Mouse (Mus musculus): ENCODE results near the gene Srgap1. TPM values are rescaled to one million over a fixed set of nuclear protein-coding genes. Genes with fewer than 3 reads are reported as not detected.

Srgap1 gene
- polyA plus RNA-seq (2014; fragmentation: Illumina TruSeq; extraction: RNeasy Lipid Tissue Mini Kit (QIAGEN cat#74804)): 3.5 TPM

DNA sequence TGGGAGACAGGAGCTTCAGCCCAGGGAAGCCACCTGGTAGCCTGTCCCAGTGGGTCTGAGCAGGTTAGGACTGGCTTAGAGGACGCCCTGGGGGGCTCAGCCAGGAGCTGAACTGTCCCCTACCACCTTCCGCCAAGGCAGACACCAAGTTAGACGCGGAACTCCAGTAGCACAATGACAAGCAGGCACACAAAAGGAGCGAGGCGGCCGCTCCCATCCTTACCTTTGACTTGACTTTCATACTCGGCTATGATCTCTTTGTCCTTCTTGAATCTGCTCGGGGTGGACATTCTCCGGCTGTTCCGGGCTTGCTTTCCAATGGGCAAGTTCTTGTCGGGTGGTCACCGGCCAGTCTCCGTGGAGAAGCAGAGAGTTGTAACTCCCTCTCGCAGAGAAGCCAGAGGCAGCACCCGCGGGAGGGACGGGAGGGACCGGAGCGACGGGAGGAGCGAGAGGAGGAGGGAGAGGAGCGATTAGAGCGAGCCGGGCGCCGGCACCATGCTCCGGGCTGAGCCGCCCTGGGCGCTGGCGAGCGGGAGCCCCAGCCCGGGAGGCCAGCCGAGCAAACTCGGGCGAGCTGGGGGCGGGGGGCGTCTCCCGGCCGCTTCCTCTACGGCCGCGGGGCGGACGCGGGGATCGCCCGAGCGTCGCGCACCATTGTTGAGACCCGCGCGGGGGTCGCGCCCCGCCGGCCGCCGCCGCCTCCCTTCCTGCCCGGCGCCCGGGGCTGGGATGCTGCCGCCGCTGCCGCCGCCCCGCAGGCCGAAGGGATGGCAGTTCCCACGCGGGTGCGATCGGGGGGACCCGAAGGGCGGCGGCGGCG lies at the start of gene Srgap1:
TSS of gene Srgap1 (minus strand) at position 412 of the 823 bp plus-strand sequence.

DNA sequence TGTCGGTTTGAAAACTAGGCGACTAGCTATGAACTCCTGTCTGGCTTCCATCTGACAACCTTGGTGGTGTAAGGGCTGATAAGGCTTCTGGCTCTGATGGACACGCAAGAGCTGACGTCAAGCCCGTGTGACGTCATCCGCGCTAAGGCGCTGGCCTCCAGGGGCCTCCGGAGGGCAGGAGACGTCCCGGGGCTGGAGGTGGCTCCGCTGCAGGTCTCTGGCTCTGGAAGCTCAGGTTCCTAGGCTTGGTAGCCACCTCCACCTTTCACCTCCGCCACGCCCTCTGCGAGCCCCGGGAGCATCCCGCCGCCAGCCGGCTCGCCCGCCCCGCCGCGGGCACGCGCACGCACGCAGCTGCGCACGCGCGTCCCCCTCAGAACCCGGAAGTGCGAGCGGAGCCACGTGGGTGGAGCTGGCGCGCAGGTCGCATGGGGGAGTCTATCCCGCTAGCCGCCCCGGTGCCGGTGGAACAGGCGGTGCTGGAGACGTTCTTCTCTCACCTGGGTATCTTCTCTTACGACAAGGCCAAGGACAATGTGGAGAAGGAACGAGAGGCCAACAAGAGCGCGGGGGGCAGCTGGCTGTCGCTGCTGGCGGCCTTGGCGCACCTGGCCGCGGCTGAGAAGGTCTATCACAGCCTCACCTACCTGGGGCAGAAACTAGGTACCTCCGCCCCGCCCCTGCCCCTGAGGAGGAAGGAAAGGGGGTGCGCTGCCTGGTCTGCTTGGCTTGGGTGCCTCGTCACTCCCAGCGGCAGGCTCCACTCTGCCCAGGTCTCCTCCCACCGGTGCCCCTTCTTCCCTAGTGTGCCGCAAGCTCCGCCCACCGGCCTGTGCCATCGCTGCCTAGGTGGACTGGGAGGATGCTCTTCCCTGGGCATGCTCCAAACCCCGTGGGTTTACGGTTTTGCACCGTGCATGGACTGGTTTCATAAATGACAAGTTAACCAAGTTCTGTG lies 307.3 kb downstream of the Srgap1 start, which contains the start of gene BC048403:
TSS of gene BC048403 (plus strand) at position 390 of the 958 bp plus-strand sequence.

Other genes starting within 250 kb of the Srgap1 start
- gene Rxylt1, start 50.1 kb upstream of the Srgap1 start, polyA plus RNA-seq (2014; fragmentation: Illumina TruSeq; extraction: RNeasy Lipid Tissue Mini Kit (QIAGEN cat#74804)): 181 TPM